Mouse (Mus musculus): Measurements from ENCODE around the gene Creb5.

The Creb5 gene

GRCm38 (mm10) chr6:53593603-53594002 is 306.5 kb downstream of the Creb5 start:
- DNase-seq (ENCODE audit: low spot score) = peak; percentile 58

DNA sequence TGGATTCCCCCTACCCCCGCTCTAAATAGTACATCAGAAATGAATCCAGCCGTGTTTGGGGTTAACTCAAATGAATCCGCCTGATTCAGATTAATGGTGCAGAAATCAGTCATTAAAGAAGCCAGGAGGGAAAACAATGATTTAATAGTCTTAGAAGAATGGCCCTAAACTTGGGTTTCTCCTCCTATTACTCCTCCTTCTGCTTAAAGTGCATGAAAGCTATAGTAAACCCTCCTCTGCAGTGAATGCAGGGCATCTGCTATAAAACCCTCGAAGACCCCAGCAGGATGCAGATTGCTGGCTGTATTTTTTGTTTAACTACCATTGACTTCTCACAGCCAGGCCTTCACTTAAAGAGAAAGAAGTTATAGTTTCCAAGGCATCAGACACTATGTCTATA is 307.2 kb downstream of the Creb5 start:
- no peak for DNase-seq (ENCODE audit: low spot score)

DNA sequence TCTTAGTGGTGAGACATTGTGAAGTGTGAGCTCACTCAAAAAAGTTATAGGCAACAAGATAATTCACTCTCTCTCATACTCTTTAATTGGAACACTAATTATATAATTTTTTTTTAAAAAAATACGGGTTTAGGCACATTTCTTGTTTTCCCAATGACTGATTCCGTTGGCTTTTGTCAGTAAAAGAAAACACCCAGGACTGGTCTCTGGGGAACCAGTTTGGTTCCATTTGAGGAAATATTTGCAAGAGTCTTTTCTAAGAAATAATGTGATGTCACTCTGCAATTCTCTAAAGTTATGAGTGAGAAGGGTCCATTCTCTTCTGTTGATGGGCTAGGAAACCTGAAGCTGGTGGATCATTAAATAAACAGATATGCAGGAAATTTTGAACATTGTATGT is 309.3 kb downstream of the Creb5 start:
- DNase-seq (ENCODE audit: low spot score) = no peak

DNA sequence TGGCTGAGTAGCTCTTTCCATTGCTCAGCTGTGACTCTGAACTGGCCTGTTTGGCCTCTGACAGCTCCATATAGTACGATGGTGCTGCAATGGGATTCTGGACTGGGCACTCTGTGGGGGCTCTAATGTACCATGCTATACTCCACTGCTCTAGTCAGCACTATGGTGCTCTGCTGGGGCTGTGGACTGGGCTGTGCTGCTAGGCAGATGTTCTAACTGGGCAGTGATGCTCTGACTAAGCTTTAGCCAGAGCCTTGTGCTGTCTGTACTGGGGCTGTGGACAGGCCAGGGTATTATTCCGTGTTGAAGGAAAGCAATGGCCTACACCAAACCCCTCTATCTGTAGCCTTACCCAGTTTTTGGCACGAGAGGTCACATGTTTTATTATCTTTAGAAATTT is 316.0 kb downstream of the Creb5 start:
- no peak for DNase-seq (ENCODE audit: low spot score)

DNA sequence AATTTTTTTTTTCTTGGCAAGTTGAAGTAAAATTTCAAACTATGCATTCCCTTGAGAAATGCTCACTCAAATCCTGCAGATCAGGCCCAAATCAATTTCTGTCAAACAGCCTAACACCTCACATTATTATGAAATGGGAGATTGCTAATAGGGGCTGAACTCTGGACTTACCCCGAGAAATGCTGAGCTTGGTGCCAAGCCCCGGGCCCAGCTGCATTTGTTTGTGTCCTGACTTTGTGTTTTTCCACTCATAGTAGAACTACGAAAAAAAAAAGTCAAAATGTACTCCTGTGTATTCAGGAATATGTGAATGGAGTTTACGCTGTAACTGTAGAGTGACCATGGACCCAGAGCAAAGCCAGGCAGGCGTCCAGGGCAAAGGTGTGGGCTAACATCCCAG is 316.6 kb downstream of the Creb5 start:
- DNase-seq (ENCODE audit: low spot score) = no peak

GRCm38 (mm10) chr6:53604386-53604785 is 317.3 kb downstream of the Creb5 start:
- DNase-seq (ENCODE audit: low spot score) = no peak

- DNase-seq (ENCODE audit: low spot score) = no peak
Measured at GRCm38 (mm10) chr6:53605184-53605583, 318.1 kb downstream of the Creb5 start.

- DNase-seq (ENCODE audit: low spot score) = no peak
Measured at GRCm38 (mm10) chr6:53611451-53611945, 324.4 kb downstream of the Creb5 start.

DNA sequence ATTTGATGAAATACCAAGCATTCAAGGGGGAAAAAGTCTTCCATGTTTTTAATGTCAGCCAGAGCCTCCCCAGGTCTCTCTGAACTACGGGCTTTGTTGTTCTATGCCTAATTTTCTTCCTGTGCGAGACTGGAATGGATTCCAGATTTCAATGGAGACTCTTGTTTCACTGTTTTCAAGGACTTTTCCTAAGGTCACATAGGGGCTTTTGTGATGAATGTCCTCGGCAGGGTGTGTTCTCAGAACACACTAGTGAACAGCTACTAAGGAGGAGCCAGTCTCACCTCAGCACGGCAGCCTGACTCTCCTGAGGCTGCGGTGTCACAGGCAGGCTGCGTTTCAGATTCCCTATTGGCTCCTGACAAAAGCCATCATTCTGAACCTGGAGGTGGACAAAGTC is 325.6 kb downstream of the Creb5 start:
- peak; percentile 45 for DNase-seq (ENCODE audit: low spot score)

GRCm38 (mm10) chr6:53615440-53616211 is 328.6 kb downstream of the Creb5 start:
- DNase-seq (ENCODE audit: low spot score) = peak; percentile 55

- DNase-seq (ENCODE audit: low spot score) = no peak
Measured at GRCm38 (mm10) chr6:53618164-53618563, 331.1 kb downstream of the Creb5 start.

GRCm38 (mm10) chr6:53619676-53620075 is 332.6 kb downstream of the Creb5 start:
- no peak for DNase-seq (ENCODE audit: low spot score)

DNA sequence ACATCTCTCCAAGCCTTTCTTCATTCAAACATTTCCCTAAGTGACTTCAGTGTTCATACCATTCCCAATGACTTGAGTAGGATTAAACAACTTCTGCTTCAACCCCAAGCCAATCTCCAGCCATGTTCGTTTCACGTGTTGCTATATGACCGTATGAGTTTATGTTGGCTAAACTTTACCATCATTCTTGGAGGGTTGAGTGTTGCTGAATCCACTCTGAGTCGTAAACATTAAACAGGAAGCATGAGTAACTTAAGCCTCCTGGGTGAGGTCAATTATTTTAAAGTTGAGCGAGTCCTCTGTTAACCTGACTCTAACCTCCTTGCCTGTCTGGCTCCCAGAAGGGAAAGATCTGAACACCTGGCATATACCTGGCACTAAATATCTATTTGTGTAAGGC is 334.2 kb downstream of the Creb5 start:
- no peak for DNase-seq (ENCODE audit: low spot score)

DNA sequence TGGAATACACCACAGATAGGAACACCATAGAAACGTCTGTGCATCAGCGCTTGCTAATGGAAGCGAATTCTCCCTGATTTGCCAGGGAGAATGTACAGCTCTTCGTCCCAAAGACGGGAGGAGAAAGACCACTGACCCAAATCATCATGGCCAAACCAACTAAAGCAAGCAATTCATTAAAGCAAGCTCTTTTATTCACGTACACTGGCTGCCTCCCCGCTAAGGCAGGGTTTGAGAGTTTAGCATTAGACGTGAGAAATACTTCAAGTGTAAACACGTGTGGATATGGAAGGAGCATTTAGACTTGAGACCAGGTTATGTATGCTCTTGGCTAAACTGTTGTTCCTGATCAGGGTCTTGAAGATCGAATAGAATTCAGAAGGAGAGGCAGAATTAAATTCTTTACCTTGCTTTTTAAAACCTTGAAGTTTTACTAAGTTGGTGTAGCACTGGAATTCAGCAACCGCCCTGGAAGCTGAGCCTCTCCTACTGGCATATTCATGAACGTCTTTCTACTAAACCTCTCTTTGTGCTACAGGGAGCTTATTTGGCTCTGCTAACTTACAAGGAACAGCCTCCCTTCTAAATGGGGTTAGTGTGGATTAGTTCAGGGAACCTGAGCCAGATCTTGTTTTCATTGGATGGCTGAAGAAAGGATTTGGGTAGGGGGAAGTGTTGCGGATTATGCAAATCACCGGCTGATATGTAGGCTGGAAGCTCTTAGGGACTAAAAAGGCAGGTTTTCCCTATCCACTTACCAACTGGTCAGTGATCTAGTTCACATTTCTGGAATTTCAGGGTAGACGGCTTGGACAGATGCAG is 337.6 kb downstream of the Creb5 start:
- DNase-seq (ENCODE audit: low spot score) = peak; percentile 48

GRCm38 (mm10) chr6:53626044-53626443 is 339.0 kb downstream of the Creb5 start:
- DNase-seq (ENCODE audit: low spot score) = no peak

GRCm38 (mm10) chr6:53628714-53629113 is 341.6 kb downstream of the Creb5 start:
- DNase-seq (ENCODE audit: low spot score) = no peak

DNA sequence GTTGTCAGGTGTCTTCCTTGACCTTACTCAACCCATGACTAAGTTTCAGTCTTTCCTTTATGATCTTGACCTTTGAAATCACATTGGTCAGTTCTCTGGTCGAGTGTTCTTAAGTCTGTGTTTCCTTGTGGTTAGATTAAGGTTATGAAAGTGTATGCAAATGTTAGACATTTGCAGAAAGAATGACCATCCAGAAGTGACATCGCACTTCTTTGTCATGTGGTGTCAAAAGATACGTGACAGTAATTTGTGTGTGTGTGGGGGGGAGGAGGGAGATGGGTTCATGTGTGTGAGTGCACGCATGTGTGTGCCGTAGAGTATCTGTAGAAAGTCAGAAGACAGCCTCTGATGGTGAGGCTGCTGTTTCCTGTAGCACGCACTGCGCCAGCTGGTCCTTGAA is 348.4 kb downstream of the Creb5 start:
- DNase-seq (ENCODE audit: low spot score) = no peak

DNA sequence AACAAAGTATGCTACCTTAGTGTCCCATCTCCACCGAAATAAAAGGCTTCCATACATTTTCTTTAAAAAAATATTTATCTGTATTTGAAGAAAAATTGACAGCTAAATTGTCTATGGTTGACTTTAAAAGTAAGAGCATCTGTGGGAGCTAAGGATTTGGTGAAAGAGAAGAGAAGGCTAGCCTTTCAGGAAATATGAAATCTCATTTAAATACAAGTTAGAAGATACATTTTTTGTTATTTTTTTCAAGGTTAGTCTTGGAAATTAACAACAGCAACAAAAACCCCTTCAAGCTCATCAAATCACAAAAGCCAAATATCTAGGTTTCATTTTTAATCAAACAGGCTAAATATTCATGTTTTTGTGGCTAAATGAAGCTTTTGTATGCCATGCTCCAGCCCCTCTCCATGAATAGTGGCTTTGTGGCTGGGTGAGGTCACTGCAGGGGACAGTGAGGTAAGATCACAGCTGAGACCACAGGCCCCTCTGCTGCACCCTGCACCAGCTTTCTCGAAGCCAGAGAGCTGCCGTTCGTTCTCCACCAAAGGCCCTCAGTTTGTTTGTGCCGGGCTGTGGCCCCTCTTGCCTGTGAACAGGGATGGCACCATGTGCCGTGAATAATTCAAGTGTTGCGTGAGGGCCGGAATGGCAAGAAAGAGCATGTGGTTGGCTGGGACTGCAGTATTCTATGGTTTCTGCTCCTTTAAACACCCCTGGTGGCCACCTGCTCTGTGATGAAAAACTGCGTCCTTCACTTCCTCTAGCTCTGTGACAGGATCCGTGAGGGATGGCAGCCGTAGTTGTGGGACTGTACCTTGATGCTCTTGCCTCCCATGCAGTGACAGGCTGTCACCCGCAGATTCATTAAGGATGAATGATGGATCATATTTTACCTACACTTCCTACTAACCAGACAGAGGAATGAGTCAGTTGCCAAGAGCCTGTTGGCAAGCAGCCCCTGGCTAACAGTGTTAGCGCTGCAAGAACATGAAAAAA is 350.6 kb downstream of the Creb5 start:
- DNase-seq (ENCODE audit: low spot score) = no peak

DNA sequence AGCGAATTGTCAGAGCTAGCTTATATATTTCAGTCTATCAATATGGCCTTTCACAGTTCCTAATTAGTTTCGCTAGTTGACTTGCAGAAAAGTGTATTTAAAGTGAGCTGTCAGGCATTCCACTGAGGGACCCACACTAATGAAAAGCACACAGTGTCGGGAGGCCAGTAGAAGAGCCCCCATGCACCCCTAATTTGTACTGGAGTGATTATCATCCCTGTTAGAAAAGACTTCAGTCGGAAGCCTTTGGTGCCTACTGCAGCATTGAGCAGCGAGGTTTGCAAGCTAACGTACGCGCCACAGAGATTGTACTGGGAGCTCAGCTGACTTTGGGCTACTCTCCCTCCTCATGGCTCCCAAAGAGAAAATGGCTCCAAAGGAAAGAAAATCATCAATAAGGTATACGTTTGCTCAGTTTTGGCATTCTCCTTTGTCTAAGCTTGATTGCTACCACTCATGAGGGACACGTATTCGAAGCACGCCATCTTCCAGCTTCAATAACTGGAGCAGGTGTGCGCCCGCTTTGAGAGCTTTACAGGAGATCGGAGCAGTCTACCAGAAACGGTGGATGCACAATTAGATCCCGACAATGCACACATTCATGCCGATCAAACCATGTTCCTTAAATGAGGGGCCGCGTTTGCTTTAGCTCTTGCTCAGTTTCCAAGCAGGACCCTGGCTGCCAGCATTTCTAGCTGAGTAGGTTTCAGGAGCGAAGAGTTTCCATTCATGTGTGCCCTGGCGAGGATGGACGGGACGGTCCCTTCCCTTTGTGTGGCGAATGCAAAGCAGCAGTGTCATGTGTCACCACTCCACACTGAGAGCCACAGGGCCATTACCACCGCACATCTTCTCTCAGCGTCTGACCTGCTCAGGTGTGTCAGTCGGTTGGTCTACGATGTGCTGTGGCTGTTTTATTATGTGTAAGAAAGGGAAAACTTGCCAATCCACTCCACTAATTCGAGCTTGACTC is 354.8 kb downstream of the Creb5 start:
- no peak for DNase-seq (ENCODE audit: low spot score)

- no peak for DNase-seq (ENCODE audit: low spot score)
Measured at GRCm38 (mm10) chr6:53642826-53643356, 355.8 kb downstream of the Creb5 start.

Data from embryo, embryonic 10.5 days (tissue).